Mouse (Mus musculus) midbrain, embryonic 11.5 days (tissue): ENCODE data around the gene Hlf. TPM values are rescaled to one million over a fixed set of nuclear protein-coding genes. Genes with fewer than 3 reads are reported as not detected.

Experiments used
- ATAC-seq: fragments of 200-750 bp; cut with Nextera tagmentation; 2 replicates; pipeline ENCODE4 v1.8.0; 2017; ENCODE audit warnings: moderate TSS enrichment, moderate library complexity; ENCODE audit not compliant: low FRiP score
- DNase-seq: peaks from one replicate; pipeline ENCODE4 v3.0.0; 2015; ENCODE audit warnings: low spot score; ENCODE audit errors: missing footprints
- H3K27ac ChIP-seq: fragments of 300-500 bp; sonication (generic); 2 replicates; pipeline ENCODE4 v1.5.1; 2014; ENCODE audit warnings: low read depth, low read length
- H3K27me3 ChIP-seq: fragments of 300-500 bp; sonication (generic); 2 replicates; pipeline ENCODE4 v1.6.1; 2014; ENCODE audit warnings: mild to moderate bottlenecking, low read length, moderate library complexity, mixed read lengths; ENCODE audit not compliant: control insufficient read depth, insufficient read depth
- H3K36me3 ChIP-seq: fragments of 300-500 bp; sonication (generic); 2 replicates; pipeline ENCODE4 v1.6.1; 2014; ENCODE audit warnings: mild to moderate bottlenecking, low read length, moderate library complexity, mixed read lengths; ENCODE audit not compliant: control insufficient read depth, insufficient read depth
- H3K4me1 ChIP-seq: fragments of 300-500 bp; sonication (generic); 2 replicates; pipeline ENCODE4 v1.6.1; 2014; ENCODE audit warnings: low read length; ENCODE audit not compliant: control insufficient read depth, insufficient read depth
- H3K4me2 ChIP-seq: fragments of 300-500 bp; sonication (generic); 2 replicates; pipeline ENCODE4 v1.6.1; 2014; ENCODE audit warnings: mild to moderate bottlenecking, moderate library complexity
- H3K4me3 ChIP-seq: fragments of 300-500 bp; sonication (generic); 2 replicates; pipeline ENCODE4 v1.5.1; 2014; ENCODE audit warnings: low read depth, low read length
- H3K9ac ChIP-seq: fragments of 300-500 bp; sonication (generic); 2 replicates; pipeline ENCODE4 v1.6.1; 2014; ENCODE audit warnings: low read length
- H3K9me3 ChIP-seq: fragments of 300-500 bp; sonication (generic); 2 replicates; pipeline ENCODE4 v1.6.1; 2016; ENCODE audit warnings: low read length; ENCODE audit not compliant: control insufficient read depth
- WGBS: fragments of 180-500 bp; shearing (Covaris S2); extraction: QIAGEN DNeasy Blood & Tissue Kit; methylation state at CpG from one replicate; pipeline ENCODE4 v1.1.7; 2014; 5-methylcytosine and 5-hydroxymethylcytosine counted together
- polyA plus RNA-seq: library from polyadenylated mRNA; unstranded; fragments of >200 nt; fragmentation: Nextera tagmentation; extraction: Ambion mirVana; gene quantifications from 2 replicates; pipeline ENCODE4 v1.2.1, GENCODE M21; 2014

Gene Hlf
- 2.0 and 2.2 TPM in 2 replicates for polyA plus RNA-seq

GRCm38 (mm10) chr11:90390817-90391173 lies at the start of gene Hlf:
Hlf (minus strand) TSS chr11:90390895.
- Histone ChIP-seq H3K9ac (peak within 1 kb of the TSS; percentile 36; the same call in 1 of the 2 replicates), H3K9me3 (no peaks in the 10 kb centered on the region), H3K4me1 (peaks cover 17% of the 10 kb centered on the region), H3K36me3 (no peaks in the 10 kb centered on the region), H3K27me3 (peaks cover 44% of the 10 kb centered on the region), H3K27ac (no peak within 1 kb of the TSS), H3K4me3 (peak within 1 kb of the TSS; percentile 25), H3K4me2 (peak within 1 kb of the TSS; percentile 87)
- 0% methylated on average over 37 of the region's 40 CpGs for WGBS
- peak; percentile 100 for DNase-seq
- peak; percentile 97 for ATAC-seq

GRCm38 (mm10) chr11:90438768-90439167 lies 48.1 kb upstream of the Hlf start:
- Histone ChIP-seq H3K36me3 (no peaks in the 10 kb centered on the region), H3K4me2 (no peak overlapping the region), H3K4me1 (no peaks in the 10 kb centered on the region), H3K27ac (no peak overlapping the region), H3K4me3 (no peak overlapping the region), H3K27me3 (no peaks in the 10 kb centered on the region), H3K9ac (no peak overlapping the region), H3K9me3 (no peaks in the 10 kb centered on the region)
- WGBS = 73% methylated on average over 5 of the region's 5 CpGs
- DNase-seq (no peak), ATAC-seq (no peak)

GRCm38 (mm10) chr11:90425207-90425525 lies 34.5 kb upstream of the Hlf start:
- Histone ChIP-seq H3K9ac (no peak overlapping the region), H3K27me3 (no peaks in the 10 kb centered on the region), H3K36me3 (no peaks in the 10 kb centered on the region), H3K4me3 (no peak overlapping the region), H3K4me2 (no peak overlapping the region), H3K9me3 (no peaks in the 10 kb centered on the region), H3K27ac (no peak overlapping the region), H3K4me1 (no peaks in the 10 kb centered on the region)
- ATAC-seq (no peak), DNase-seq (no peak)
- 91% methylated on average over 4 of the region's 4 CpGs for WGBS

- no peaks in the 10 kb centered on the region for H3K4me1 ChIP-seq
- no peaks in the 10 kb centered on the region for H3K9me3 ChIP-seq
- no peak overlapping the region for H3K4me2 ChIP-seq
- no peak overlapping the region for H3K4me3 ChIP-seq
- no peak overlapping the region for H3K27ac ChIP-seq
- ATAC-seq (no peak), DNase-seq (peak; percentile 87)
- peaks cover 2% of the 10 kb centered on the region for H3K27me3 ChIP-seq
- H3K9ac ChIP-seq = no peak overlapping the region
- WGBS = 79% methylated on average over 11 of the region's 11 CpGs
- H3K36me3 ChIP-seq = no peaks in the 10 kb centered on the region
Measured at GRCm38 (mm10) chr11:90424334-90425206, 33.9 kb upstream of the Hlf start.

GRCm38 (mm10) chr11:90423896-90424295 lies 33.2 kb upstream of the Hlf start:
- Histone ChIP-seq H3K36me3 (no peaks in the 10 kb centered on the region), H3K9me3 (no peaks in the 10 kb centered on the region), H3K4me3 (no peak overlapping the region), H3K4me2 (no peak overlapping the region), H3K27me3 (peaks cover 9% of the 10 kb centered on the region), H3K4me1 (no peaks in the 10 kb centered on the region), H3K9ac (no peak overlapping the region), H3K27ac (no peak overlapping the region)
- 62% methylated on average over 3 of the region's 3 CpGs for WGBS
- DNase-seq = no peak
- ATAC-seq = no peak

- no peaks in the 10 kb centered on the region for H3K9me3 ChIP-seq
- no peak overlapping the region for H3K27ac ChIP-seq
- 91% methylated on average over 11 of the region's 11 CpGs for WGBS
- H3K4me2 ChIP-seq = no peak overlapping the region
- H3K9ac ChIP-seq = no peak overlapping the region
- no peak overlapping the region for H3K4me3 ChIP-seq
- H3K36me3 ChIP-seq = no peaks in the 10 kb centered on the region
- no peak for DNase-seq
- no peak for ATAC-seq
- H3K27me3 ChIP-seq = peaks cover 15% of the 10 kb centered on the region
- no peaks in the 10 kb centered on the region for H3K4me1 ChIP-seq
Measured at GRCm38 (mm10) chr11:90419706-90420105, 29.0 kb upstream of the Hlf start.

GRCm38 (mm10) chr11:90417921-90418320 lies 27.2 kb upstream of the Hlf start:
- peak overlapping the region; percentile 15; the same call in 1 of the 2 replicates for H3K4me3 ChIP-seq
- no peak overlapping the region for H3K9ac ChIP-seq
- peak overlapping the region; percentile 43 for H3K4me2 ChIP-seq
- no peaks in the 10 kb centered on the region for H3K9me3 ChIP-seq
- ATAC-seq = peak; percentile 99
- WGBS = 1% methylated on average over 40 of the region's 42 CpGs
- peak; percentile 99 for DNase-seq
- peaks cover 15% of the 10 kb centered on the region for H3K27me3 ChIP-seq
- H3K4me1 ChIP-seq = no peaks in the 10 kb centered on the region
- H3K27ac ChIP-seq = no peak overlapping the region
- no peaks in the 10 kb centered on the region for H3K36me3 ChIP-seq

GRCm38 (mm10) chr11:90417011-90417410 lies 26.3 kb upstream of the Hlf start:
- ATAC-seq (no peak), DNase-seq (no peak)
- Histone ChIP-seq H3K36me3 (no peaks in the 10 kb centered on the region), H3K27me3 (peaks cover 15% of the 10 kb centered on the region), H3K4me1 (no peaks in the 10 kb centered on the region), H3K9me3 (no peaks in the 10 kb centered on the region), H3K27ac (no peak overlapping the region), H3K4me2 (no peak overlapping the region; the same call in 1 of the 2 replicates), H3K9ac (no peak overlapping the region), H3K4me3 (no peak overlapping the region)
- WGBS = 78% methylated on average over 5 of the region's 5 CpGs

GRCm38 (mm10) chr11:90398850-90399249 lies 8.2 kb upstream of the Hlf start:
- Histone ChIP-seq H3K9me3 (no peaks in the 10 kb centered on the region), H3K36me3 (no peaks in the 10 kb centered on the region), H3K4me1 (no peaks in the 10 kb centered on the region), H3K4me3 (no peak overlapping the region), H3K27me3 (no peaks in the 10 kb centered on the region), H3K9ac (no peak overlapping the region), H3K4me2 (no peak overlapping the region), H3K27ac (no peak overlapping the region)
- no peak for DNase-seq
- WGBS = 44% methylated on average over 6 of the region's 6 CpGs
- no peak for ATAC-seq
